Mouse (Mus musculus) liver, embryonic 14.5 days (tissue): Measurements from ENCODE around the gene Cd70. TPM values are rescaled to one million over a fixed set of nuclear protein-coding genes. Genes with fewer than 3 reads are reported as not detected.

Experiments used
- ATAC-seq: fragments of 200-750 bp; cut with Nextera tagmentation; 2 replicates; pipeline ENCODE4 v1.8.0; 2017; ENCODE audit warnings: moderate number of reproducible peaks, mild to moderate bottlenecking, moderate library complexity; ENCODE audit not compliant: insufficient read depth
- DNase-seq, 3 experiments: peaks; one replicate each; pipeline ENCODE4 v3.0.0-alpha.2; 2012 to 2013; ENCODE audit warnings: low read depth in 3 of 3, low spot score in 3 of 3
- H3K27ac ChIP-seq: fragments of 300-500 bp; sonication (generic); 2 replicates; pipeline ENCODE4 v1.5.1; 2014; ENCODE audit warnings: moderate library complexity, mild to moderate bottlenecking, control low read depth, inconsistent platforms
- H3K27me3 ChIP-seq: fragments of 300-500 bp; sonication (generic); 2 replicates; pipeline ENCODE4 v1.6.1; 2014; ENCODE audit warnings: mild to moderate bottlenecking, low read length, moderate library complexity; ENCODE audit not compliant: control insufficient read depth, insufficient read depth
- H3K36me3 ChIP-seq: fragments of 300-500 bp; sonication (generic); replicated peaks from 2 replicates; pipeline ENCODE4 v1.6.1; 2014; ENCODE audit warnings: low read depth; ENCODE audit not compliant: control insufficient read depth, insufficient read depth
- H3K4me1 ChIP-seq, 2 experiments: fragments of 200-500 bp in 1 of 2; fragments of 300-500 bp in 1 of 2; sonication (generic) in 1 of 2; replicated peaks; 2 replicates each; pipeline ENCODE4 v1.6.1; 2012 to 2014; ENCODE audit warnings: antibody characterized with exemption in 1 of 2, inconsistent platforms in 1 of 2, low read length in 1 of 2; ENCODE audit not compliant: control insufficient read depth in 2 of 2, insufficient read depth in 2 of 2
- H3K4me2 ChIP-seq: fragments of 300-500 bp; sonication (generic); 2 replicates; pipeline ENCODE4 v1.6.1; 2014; ENCODE audit warnings: low read depth, mild to moderate bottlenecking, control low read depth, moderate library complexity
- H3K4me3 ChIP-seq, 2 experiments: fragments of 200-500 bp in 1 of 2; fragments of 300-500 bp in 1 of 2; sonication (generic) in 1 of 2; 2 replicates each; pipeline ENCODE4 v1.5.1; 2012 to 2014; ENCODE audit warnings: low read depth in 2 of 2, low read length in 2 of 2, mild to moderate bottlenecking in 2 of 2, control low read depth in 1 of 2, inconsistent platforms in 1 of 2, moderate library complexity in 1 of 2; ENCODE audit not compliant: insufficient read depth in 1 of 2
- H3K9ac ChIP-seq: fragments of 300-500 bp; sonication (generic); replicated peaks from 2 replicates; pipeline ENCODE4 v1.6.1; 2014; ENCODE audit warnings: mild to moderate bottlenecking, control low read depth, moderate library complexity
- H3K9me3 ChIP-seq: fragments of 300-500 bp; sonication (generic); 2 replicates; pipeline ENCODE4 v1.6.1; 2016; ENCODE audit warnings: low read length, mixed read lengths; ENCODE audit not compliant: control insufficient read depth
- CTCF ChIP-seq: IDR thresholded peaks from 2 replicates; pipeline ENCODE4 v1.5.1; 2016; ENCODE audit warnings: antibody characterized with exemption, low read depth, control low read depth
- EP300 ChIP-seq: IDR thresholded peaks from 2 replicates; pipeline ENCODE4 v1.6.1; 2016; ENCODE audit warnings: antibody characterized with exemption, low read depth
- WGBS: fragments of 180-500 bp; shearing (Covaris S2); extraction: QIAGEN DNeasy Blood & Tissue Kit; methylation state at CpG from one replicate; pipeline ENCODE4 v1.1.7; 2014; ENCODE audit not compliant: insufficient replicate concordance; 5-methylcytosine and 5-hydroxymethylcytosine counted together
- polyA plus RNA-seq, 2 experiments: library from polyadenylated mRNA; depleted of rRNA in 1 of 2; stranded (reverse) in 1 of 2; unstranded in 1 of 2; fragments of >200 nt; fragmentation: Nextera tagmentation in 1 of 2; extraction: Ambion mirVana in 1 of 2; gene quantifications; 2 replicates each; pipeline versions ENCODE4 v1.2.1 to v1.2.3; 2012 to 2014

Gene Cd70
- polyA plus RNA-seq, 2 experiments, result not detected

DNA sequence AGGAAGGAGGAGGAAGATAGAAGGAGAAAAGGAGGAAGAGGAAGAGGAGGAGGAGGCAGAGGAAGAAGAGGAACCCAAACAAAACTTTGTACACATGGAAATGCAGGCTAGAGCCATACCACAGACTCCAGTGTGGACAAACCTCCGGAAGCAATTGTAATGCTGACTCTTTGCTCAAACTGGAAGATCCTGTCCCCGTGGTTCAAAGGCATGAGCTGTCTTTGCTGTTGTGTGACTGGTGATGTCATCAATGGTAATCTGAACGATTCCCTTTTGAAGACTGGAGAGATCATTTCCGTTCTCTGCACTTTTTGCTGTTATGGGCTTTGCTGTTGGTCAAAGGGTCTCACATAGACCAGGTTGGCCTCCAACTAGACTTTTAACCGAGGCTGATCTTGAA is 51.3 kb downstream of the Cd70 start:
- WGBS, result 47% methylated on average over 5 of the region's 5 CpGs
- no peak for TF ChIP-seq CTCF
- no peak for TF ChIP-seq EP300
- no peaks in the 10 kb centered on the region for H3K27me3 ChIP-seq
- no peaks in the 10 kb centered on the region for H3K9me3 ChIP-seq
- H3K4me3 ChIP-seq, result no peak overlapping the region
- no peak overlapping the region for H3K4me2 ChIP-seq
- peaks cover 0 to 10% of the 10 kb centered on the region in 2 experiments; a peak in 1 of 4 replicates for H3K4me1 ChIP-seq
- no peak for DNase-seq
- no peak overlapping the region for H3K27ac ChIP-seq
- no peak overlapping the region for H3K9ac ChIP-seq
- ATAC-seq, result no peak
- no peaks in the 10 kb centered on the region for H3K36me3 ChIP-seq

DNA sequence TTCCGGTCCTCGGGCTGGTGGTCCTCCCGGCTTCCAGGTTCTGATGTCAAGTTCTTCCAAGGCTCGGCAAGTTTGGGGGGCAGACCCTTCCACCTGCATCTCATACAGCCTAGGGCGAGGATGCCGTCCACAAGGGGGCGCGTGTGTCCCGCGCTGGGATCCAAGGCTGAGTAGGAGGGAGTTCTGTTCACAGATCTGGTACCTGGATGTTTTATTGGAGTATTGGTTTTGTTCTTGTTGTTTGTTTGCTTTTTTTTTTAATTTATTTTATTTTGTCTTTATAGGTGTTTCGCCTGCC is 53.0 kb downstream of the Cd70 start:
- no peak overlapping the region for H3K9ac ChIP-seq
- H3K9me3 ChIP-seq, result no peaks in the 10 kb centered on the region
- peaks cover 0 to 10% of the 10 kb centered on the region in 2 experiments; a peak in 1 of 4 replicates for H3K4me1 ChIP-seq
- ATAC-seq (peak; percentile 70), DNase-seq (peak in 1 of 3 experiments; percentile 42)
- no peak overlapping the region for H3K27ac ChIP-seq
- peak overlapping the region; percentile 38 for H3K4me2 ChIP-seq
- H3K4me3 ChIP-seq, result no peak overlapping the region
- no peaks in the 10 kb centered on the region; the same call in 1 of the 2 replicates for H3K27me3 ChIP-seq
- 3% methylated on average over 11 of the region's 11 CpGs for WGBS
- peak; percentile 94 for TF ChIP-seq CTCF
- no peak for TF ChIP-seq EP300
- H3K36me3 ChIP-seq, result no peaks in the 10 kb centered on the region

Other genes starting within 250 kb of the Cd70 start
- 12.0 and 13.7 TPM in 2 replicates for gene Mllt1, start 214.4 kb downstream of the Cd70 start, polyA plus RNA-seq (2012; rRNA removed)
- 3.7 and 4.8 TPM in 2 replicates for gene Mllt1, start 214.4 kb downstream of the Cd70 start, polyA plus RNA-seq (2014; fragmentation: Nextera tagmentation; extraction: Ambion mirVana)
- not detected in 2 replicates for gene Acer1, start 167.7 kb downstream of the Cd70 start, polyA plus RNA-seq (2012; rRNA removed)
- gene Acer1, start 167.7 kb downstream of the Cd70 start, polyA plus RNA-seq (2014; fragmentation: Nextera tagmentation; extraction: Ambion mirVana), result not detected in 2 replicates
- 63.9 and 71.2 TPM in 2 replicates for gene Clpp, start 159.5 kb downstream of the Cd70 start, polyA plus RNA-seq (2012; rRNA removed)
- 79.3 and 81.0 TPM in 2 replicates for gene Clpp, start 159.5 kb downstream of the Cd70 start, polyA plus RNA-seq (2014; fragmentation: Nextera tagmentation; extraction: Ambion mirVana)
- 12.0 and 12.1 TPM in 2 replicates for gene Alkbh7, start 152.4 kb downstream of the Cd70 start, polyA plus RNA-seq (2012; rRNA removed)
- 15.4 and 19.4 TPM in 2 replicates for gene Alkbh7, start 152.4 kb downstream of the Cd70 start, polyA plus RNA-seq (2014; fragmentation: Nextera tagmentation; extraction: Ambion mirVana)
- gene Pspn, start 149.8 kb downstream of the Cd70 start, polyA plus RNA-seq (2012; rRNA removed), result not detected in 2 replicates
- not detected in 2 replicates for gene Pspn, start 149.8 kb downstream of the Cd70 start, polyA plus RNA-seq (2014; fragmentation: Nextera tagmentation; extraction: Ambion mirVana)
- 31.6 and 56.5 TPM in 2 replicates for gene Gtf2f1, start 138.5 kb downstream of the Cd70 start, polyA plus RNA-seq (2012; rRNA removed)
- gene Gtf2f1, start 138.5 kb downstream of the Cd70 start, polyA plus RNA-seq (2014; fragmentation: Nextera tagmentation; extraction: Ambion mirVana), result 47.3 and 51.3 TPM in 2 replicates
- gene Gm17949, start 138.3 kb downstream of the Cd70 start, polyA plus RNA-seq (2012; rRNA removed), result not detected in 2 replicates
- gene Gm17949, start 138.3 kb downstream of the Cd70 start, polyA plus RNA-seq (2014; fragmentation: Nextera tagmentation; extraction: Ambion mirVana), result 0.15 TPM in 1 of 2 replicates, not detected in the other
- gene Khsrp, start 118.3 kb downstream of the Cd70 start, polyA plus RNA-seq (2012; rRNA removed), result 33.6 and 35.6 TPM in 2 replicates
- 24.1 and 28.1 TPM in 2 replicates for gene Khsrp, start 118.3 kb downstream of the Cd70 start, polyA plus RNA-seq (2014; fragmentation: Nextera tagmentation; extraction: Ambion mirVana)
- not detected in 2 replicates for gene Slc25a41, start 108.1 kb downstream of the Cd70 start, polyA plus RNA-seq (2012; rRNA removed)
- gene Slc25a41, start 108.1 kb downstream of the Cd70 start, polyA plus RNA-seq (2014; fragmentation: Nextera tagmentation; extraction: Ambion mirVana), result not detected in 2 replicates
- gene Crb3, start 90.7 kb downstream of the Cd70 start, polyA plus RNA-seq (2012; rRNA removed), result 4.4 and 5.5 TPM in 2 replicates
- 6.1 and 6.5 TPM in 2 replicates for gene Crb3, start 90.7 kb downstream of the Cd70 start, polyA plus RNA-seq (2014; fragmentation: Nextera tagmentation; extraction: Ambion mirVana)
- 8.8 and 11.1 TPM in 2 replicates for gene Slc25a23, start 89.9 kb downstream of the Cd70 start, polyA plus RNA-seq (2012; rRNA removed)
- gene Slc25a23, start 89.9 kb downstream of the Cd70 start, polyA plus RNA-seq (2014; fragmentation: Nextera tagmentation; extraction: Ambion mirVana), result 4.7 and 5.1 TPM in 2 replicates
- 1.5 and 2.8 TPM in 2 replicates for gene Dennd1c, start 71.3 kb downstream of the Cd70 start, polyA plus RNA-seq (2012; rRNA removed)
- gene Dennd1c, start 71.3 kb downstream of the Cd70 start, polyA plus RNA-seq (2014; fragmentation: Nextera tagmentation; extraction: Ambion mirVana), result 0.78 and 0.89 TPM in 2 replicates
- gene Tubb4a, start 62.0 kb downstream of the Cd70 start, polyA plus RNA-seq (2012; rRNA removed), result 0.22 and 0.34 TPM in 2 replicates
- 0.14 and 0.28 TPM in 2 replicates for gene Tubb4a, start 62.0 kb downstream of the Cd70 start, polyA plus RNA-seq (2014; fragmentation: Nextera tagmentation; extraction: Ambion mirVana)
- 0.46 and 0.50 TPM in 2 replicates for gene Tnfsf9, start 44.5 kb downstream of the Cd70 start, polyA plus RNA-seq (2012; rRNA removed)
- gene Tnfsf9, start 44.5 kb downstream of the Cd70 start, polyA plus RNA-seq (2014; fragmentation: Nextera tagmentation; extraction: Ambion mirVana), result 0.22 and 0.49 TPM in 2 replicates
- 1.5 and 1.9 TPM in 2 replicates for gene Tnfsf14, start 44.4 kb upstream of the Cd70 start, polyA plus RNA-seq (2012; rRNA removed)
- gene Tnfsf14, start 44.4 kb upstream of the Cd70 start, polyA plus RNA-seq (2014; fragmentation: Nextera tagmentation; extraction: Ambion mirVana), result 0.51 and 0.75 TPM in 2 replicates
- gene C3, start 78.4 kb upstream of the Cd70 start, polyA plus RNA-seq (2012; rRNA removed), result 207 and 240 TPM in 2 replicates
- 200 and 205 TPM in 2 replicates for gene C3, start 78.4 kb upstream of the Cd70 start, polyA plus RNA-seq (2014; fragmentation: Nextera tagmentation; extraction: Ambion mirVana)
- 7.6 and 8.5 TPM in 2 replicates for gene Gpr108, start 98.7 kb upstream of the Cd70 start, polyA plus RNA-seq (2012; rRNA removed)
- 12.0 and 12.8 TPM in 2 replicates for gene Gpr108, start 98.7 kb upstream of the Cd70 start, polyA plus RNA-seq (2014; fragmentation: Nextera tagmentation; extraction: Ambion mirVana)
- gene Trip10, start 99.7 kb upstream of the Cd70 start, polyA plus RNA-seq (2012; rRNA removed), result 4.4 and 6.6 TPM in 2 replicates
- gene Trip10, start 99.7 kb upstream of the Cd70 start, polyA plus RNA-seq (2014; fragmentation: Nextera tagmentation; extraction: Ambion mirVana), result 5.5 and 6.0 TPM in 2 replicates
- 4.6 and 6.9 TPM in 2 replicates for gene Vav1, start 129.3 kb upstream of the Cd70 start, polyA plus RNA-seq (2012; rRNA removed)
- gene Vav1, start 129.3 kb upstream of the Cd70 start, polyA plus RNA-seq (2014; fragmentation: Nextera tagmentation; extraction: Ambion mirVana), result 10.7 and 11.0 TPM in 2 replicates
- gene Adgre1, start 208.9 kb upstream of the Cd70 start, polyA plus RNA-seq (2012; rRNA removed), result 9.9 and 10.9 TPM in 2 replicates
- 20.4 and 22.4 TPM in 2 replicates for gene Adgre1, start 208.9 kb upstream of the Cd70 start, polyA plus RNA-seq (2014; fragmentation: Nextera tagmentation; extraction: Ambion mirVana)